Mouse (Mus musculus) left cerebral cortex, postnatal 10 days (tissue): Measurements from ENCODE around the gene Robo2. TPM values are rescaled to one million over a fixed set of nuclear protein-coding genes. Genes with fewer than 3 reads are reported as not detected.

Experiments
- DNase-seq, 2 experiments: peaks; one replicate each; pipeline ENCODE4 v3.0.0; 2021 to 2022; ENCODE audit warnings: low spot score in 2 of 2, mixed read lengths in 1 of 2; ENCODE audit errors: extremely low spot score in 1 of 2
- intact Hi-C: fragments of 180-260 bp; cut with DNase I; formaldehyde crosslinking; loops from one replicate; pipeline ENCODE4 v1.15.1; 2025
- total RNA-seq, 2 experiments: library from RNA; stranded (reverse); gene quantifications; 2 replicates each; pipeline ENCODE4 v1.2.3; 2021

Gene Robo2
- total RNA-seq, result 100 to 1,000 TPM; 243 to 245 TPM

DNA sequence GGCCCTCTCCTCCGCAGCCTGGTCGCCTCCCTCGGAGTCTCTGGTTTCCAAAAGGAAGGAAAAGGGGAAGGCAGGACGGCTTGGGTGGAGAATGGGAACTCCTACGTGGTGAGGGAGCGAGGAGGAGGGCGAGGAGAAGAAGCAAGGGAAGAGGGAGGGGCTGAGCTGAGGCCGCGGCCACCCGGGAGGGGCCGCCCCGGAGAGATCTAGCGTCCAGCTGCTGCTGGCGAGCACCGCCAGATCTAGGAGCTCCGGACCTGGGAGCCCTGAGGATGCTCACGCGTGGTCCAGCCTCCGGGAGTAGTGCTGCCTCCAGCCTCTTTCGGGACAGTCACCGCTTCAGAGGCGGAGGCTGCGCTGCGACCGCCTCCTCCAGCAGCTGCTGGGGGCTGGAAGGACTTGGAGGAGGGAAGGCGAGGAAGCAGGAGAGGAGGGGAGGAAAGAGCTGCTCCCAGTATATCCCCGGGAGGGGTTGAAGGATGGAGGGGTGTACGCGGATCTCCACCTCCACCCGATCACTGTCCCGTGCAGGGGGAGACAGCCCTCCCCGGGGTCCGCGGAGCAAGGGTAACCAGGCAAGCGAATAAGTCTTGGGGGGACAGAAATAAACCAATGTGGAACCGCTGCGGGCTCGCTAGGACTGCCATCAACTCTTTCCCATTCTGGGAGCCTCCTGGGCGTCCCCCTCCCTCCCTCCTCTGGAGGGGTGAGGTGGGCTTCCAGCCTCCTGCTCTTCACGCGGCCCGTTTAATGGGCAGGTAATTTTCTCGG lies at the start of gene Robo2:
Gene Robo2 (minus strand): TSS at position 345 of the 771 bp plus-strand sequence.
- peak in 1 of 2 experiments; percentile 72 for DNase-seq
- intact Hi-C loops, result loop anchor here (5.0 to 10.0 kb wide), 4 partner anchors 354 to 1414 kb away; no protein-coding TSS in a partner anchor

DNA sequence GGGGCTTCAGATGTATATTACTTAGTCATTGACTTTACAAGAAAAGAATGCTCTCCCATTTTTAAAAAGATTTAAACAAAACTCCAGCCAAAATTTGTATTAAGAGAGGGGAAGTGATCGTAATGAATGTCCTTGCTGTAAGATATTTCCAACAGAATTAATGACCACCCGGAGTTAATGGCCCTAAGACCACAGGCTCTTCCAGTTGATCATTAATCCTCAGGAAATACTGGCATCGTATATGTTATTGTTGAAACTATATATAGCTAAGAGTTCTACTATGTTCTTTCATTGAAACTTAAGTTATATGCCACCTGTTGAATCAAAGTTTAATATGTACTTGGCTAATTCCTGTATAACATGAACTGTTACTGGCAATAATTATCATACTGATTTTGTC lies 46.5 kb upstream of the Robo2 start:
- intact Hi-C loops, result no loop called here
- no peak for DNase-seq

DNA sequence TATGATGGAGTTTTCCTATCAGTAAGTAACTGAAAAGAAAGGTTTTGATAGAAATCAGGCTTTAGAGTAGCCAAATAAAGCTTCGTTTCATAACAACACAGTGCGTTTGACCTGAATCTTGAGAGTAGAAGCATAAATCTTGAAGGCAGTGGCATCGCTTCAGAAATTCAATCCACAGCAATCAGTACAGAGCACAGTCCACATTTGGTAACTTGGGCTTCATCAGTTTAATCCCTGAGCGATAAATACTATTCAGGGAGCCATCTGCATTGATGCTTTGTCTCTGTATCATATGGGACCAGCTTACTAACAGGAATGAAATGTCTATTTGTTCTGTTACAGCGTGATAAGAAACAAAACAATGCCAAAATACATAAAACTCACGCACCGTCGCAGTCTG lies 46.1 kb upstream of the Robo2 start:
- intact Hi-C loops, result no loop called here
- DNase-seq, result no peak

DNA sequence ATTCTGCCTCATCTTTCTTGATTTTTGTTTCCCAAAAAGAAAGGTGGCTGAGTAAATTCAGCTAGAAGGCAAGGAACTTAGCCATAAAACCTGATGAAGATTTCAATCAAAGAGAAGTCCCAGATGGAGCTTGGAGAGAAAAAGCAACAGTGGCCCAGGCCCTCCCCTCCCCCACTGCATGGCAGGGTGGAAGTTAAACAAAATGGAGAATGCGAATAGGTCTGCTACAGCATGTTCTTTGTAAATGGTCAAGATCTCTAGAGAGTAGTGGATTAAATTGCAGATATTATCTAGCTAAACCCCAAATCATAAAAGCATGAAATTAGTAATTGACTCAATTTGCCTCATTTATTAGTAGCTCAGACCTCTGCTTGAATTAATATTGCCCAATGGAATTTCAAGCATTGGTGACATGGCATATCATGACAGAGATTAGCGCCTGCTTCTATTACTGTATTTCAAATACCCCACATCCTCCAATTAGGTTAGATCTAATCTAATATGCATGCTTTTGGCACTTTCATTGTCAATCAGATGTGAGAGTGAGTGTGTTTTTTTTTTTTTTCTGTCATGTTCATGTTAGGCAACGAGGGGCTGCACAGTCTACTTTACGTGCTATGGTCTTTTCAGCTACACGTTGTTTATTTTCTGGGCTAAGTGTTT lies 45.3 kb upstream of the Robo2 start:
- DNase-seq, result no peak
- intact Hi-C loops, result no loop called here

DNA sequence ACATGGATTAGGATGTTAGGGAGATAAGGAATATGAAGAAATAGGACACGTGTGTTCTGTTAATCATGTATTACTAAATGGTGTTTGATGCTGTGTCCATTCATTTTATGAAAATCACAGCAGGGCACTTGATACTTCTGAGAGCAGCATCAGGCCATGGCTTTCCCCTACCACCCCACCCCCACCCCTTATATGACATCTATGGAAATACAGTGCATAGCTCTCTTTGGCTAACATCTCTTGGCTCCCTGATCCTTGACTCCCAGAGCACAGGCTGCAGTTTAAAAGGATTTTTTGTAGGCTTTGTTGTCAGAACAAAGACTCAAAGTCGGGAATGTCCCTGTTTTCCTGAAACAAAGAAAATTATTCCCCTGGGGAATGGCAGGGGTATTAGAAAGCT lies 43.6 kb upstream of the Robo2 start:
- no peak for DNase-seq
- intact Hi-C loops, result no loop called here

DNA sequence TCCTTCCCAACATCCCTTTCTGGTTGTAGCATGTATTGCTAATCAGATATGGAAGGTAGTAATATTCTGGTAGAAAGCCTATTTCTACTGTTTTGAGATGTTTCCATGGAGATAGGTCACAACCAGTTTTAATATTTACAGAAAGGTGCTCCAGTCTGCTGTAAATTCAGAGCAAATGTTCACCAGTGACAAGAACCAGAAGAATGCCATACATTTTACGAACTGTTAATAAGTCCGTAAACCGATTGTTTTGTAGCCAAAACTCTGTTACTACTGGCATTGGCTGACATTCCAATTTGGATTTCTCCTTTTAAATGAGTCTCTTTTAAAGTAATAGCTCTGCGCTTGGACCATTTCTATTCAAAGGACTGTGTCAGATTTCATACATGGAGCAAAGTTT lies 36.4 kb upstream of the Robo2 start:
- DNase-seq, result no peak
- intact Hi-C loops, result no loop called here

DNA sequence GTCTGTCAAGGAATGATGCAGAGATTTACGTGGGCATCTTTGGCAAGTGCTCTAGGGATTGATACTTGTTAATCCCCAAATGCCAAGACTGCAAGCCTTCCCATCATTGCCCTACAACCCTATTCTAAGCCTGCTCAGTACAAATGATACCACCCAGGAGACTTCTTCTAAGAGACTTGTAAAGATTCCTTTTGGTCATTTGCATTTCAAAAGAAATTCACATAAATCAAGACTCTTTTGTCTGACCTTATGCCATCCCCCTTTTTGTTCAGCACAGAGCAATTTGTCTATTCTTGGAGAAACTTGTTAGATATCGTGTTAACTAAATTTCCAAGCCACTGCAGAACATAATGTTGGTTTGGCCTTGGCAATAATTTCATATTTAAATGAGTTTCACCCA lies 15.4 kb upstream of the Robo2 start:
- no peak for DNase-seq
- intact Hi-C loops, result no loop called here

DNA sequence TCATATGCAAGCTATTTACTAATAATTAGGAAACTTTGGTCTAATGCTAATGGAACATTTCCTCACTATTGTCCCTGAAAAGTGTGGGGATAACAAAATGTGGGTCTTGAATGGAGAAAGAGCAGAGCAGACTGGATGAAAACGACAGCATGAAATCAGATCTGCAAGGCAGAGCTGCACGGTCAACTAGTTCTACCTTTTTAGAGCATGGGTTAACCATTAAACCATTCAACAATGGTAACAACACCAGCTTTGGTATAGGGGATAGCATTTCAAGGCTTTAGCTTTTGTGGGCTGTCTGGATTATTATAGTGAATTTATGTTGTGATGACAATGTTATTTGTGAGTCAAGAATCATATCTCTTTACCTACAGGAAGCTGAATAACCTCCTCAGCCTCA lies 8.7 kb upstream of the Robo2 start:
- intact Hi-C loops, result no loop called here
- DNase-seq, result no peak

DNA sequence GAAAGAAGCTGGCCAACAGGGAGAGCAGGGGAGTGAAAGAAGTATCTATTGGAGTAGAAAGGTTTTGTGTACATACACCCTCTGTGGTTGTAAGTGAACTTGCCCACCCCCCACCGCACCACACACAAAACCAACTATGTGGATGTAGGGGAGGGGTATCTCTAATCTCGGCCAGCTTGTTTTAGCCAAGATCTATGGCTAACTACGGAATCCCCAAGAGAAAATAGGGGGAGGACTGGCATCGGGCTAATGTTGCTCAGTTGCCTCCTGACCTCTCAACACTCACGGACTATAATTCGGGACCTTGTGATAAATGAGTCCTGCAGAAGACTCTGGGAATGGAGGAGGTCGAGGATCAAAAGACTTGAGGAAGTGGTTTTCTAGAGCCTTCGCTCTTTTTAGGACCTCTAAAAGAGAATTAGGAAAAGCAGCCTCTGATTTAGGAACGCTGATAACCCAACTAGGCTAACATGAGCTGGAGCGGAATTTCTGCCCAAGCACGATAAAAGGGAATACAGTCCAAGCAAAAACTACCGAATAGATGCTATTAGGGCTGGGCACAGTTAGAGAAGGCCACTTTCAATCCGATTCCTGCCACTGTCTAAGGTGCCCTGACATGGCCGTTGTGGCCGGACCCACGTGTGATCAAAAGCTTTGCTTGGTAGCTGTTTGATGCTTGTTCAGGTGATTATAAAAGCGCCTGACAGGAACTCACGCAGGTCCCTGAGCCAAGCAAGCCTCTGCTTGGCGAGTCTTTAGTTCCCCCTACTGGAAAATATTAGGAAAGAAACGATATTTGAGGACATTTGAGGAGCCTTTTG lies 1.1 kb upstream of the Robo2 start:
- DNase-seq, result peak in 1 of 2 experiments; percentile 27
- intact Hi-C loops, result loop anchor here (5.0 to 10.0 kb wide), 4 partner anchors 355 to 1415 kb away; no protein-coding TSS in a partner anchor

DNA sequence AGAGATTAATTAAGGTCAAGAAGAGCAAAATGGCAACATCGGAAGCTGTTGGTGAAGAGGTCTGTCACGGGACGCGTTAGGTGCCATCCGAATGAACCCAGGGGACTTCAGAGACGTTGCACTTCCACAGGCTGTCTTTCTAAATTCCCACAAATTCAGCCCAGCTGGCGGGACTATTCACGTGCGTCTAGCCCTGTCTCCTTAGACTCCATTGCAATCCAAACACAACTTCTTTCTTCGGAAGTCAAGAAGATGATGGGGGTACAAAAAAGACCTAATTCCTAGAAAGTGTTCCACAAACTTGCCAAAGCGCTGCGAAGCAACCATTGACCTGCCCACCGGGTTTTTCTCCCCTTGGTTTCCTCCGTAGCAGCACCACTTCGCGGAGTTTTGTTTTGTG lies 604 bp downstream of the Robo2 start:
- intact Hi-C loops, result loop anchor here (5.0 to 10.0 kb wide), 4 partner anchors 354 to 1414 kb away; no protein-coding TSS in a partner anchor
- DNase-seq, result peak in 1 of 2 experiments; percentile 25

DNA sequence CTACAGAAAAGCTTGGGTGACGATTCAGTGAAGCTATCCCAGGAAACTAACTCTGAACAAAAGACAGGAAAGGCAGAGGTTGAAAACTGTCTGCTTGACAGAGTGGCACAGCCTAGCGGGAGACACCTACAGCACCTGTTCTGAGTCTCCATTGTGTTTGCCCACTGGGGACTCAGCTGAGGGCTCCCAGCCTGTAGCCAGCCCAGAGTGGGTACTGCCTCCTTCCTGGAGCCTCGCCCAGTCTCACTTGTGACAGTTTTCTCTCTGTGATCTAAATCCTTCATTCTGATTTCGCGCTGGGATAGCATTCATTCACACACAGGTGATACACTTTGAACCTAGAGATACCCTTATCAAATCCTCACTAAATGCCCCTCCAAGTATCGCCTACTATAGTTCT lies 1.5 kb downstream of the Robo2 start:
- intact Hi-C loops, result loop anchor here (5.0 to 10.0 kb wide), 4 partner anchors 353 to 1413 kb away; no protein-coding TSS in a partner anchor
- peak in 1 of 2 experiments; percentile 52 for DNase-seq

DNA sequence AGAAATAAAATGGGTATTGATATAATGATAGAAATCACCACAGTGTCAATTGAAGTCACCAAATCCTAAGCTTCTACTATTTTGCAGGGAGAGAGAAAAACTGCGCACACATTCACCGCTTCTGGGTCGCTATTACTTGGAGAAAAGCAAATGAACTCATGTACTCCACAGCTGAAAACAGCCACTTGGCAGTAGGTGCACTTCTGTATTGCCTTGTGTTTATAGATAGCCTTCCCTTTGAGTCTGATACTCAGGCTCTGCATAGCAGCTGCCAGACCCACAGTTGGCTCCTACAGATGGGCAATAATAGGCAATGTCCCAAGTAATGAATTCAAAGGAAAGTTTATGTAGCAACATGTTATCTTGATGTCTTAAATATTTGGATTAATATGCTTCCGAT lies 2.1 kb downstream of the Robo2 start:
- intact Hi-C loops, result no loop called here

DNA sequence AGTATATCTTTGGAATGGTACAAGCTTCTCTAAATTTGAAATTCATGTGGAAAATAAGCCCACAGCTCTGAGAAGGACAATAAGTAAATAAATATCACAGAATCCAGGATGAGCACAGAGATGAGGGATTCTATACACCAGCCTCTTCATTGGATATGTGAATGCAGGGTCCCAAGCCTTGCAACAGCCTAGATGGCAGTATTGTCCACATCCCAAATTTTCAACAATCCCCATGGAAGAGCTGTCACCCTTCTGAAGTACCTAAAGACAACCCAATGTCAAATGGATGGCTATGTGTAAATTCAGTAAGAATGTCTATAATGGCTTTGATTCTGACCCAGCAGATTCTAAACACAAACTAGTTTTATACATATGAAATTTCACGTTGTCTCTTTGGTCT lies 3.1 kb downstream of the Robo2 start:
- DNase-seq, result no peak
- intact Hi-C loops, result no loop called here

More for the DNA sequence above, 2.1 kb downstream of the Robo2 start:
- DNase-seq, result no peak

DNA sequence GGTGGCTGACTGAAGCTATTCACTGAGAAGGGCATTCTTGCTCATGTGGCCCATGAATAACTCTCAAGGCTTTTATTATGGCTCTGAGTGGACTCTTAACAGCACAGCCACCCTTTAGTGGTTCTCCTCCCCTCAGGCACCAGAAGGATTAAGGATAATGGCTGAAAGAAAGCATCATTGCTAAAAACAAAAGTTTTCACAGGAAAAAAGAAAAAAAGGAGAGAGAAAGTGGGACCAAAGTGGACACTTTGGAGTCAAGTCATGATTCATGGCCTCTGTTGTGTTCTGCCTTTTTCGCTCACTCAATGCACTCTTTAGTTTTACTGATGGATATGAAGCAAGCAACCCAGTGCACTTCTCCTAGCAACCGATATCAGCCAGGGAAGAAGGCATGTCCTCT lies 14.3 kb downstream of the Robo2 start:
- no peak for DNase-seq
- intact Hi-C loops, result no loop called here

DNA sequence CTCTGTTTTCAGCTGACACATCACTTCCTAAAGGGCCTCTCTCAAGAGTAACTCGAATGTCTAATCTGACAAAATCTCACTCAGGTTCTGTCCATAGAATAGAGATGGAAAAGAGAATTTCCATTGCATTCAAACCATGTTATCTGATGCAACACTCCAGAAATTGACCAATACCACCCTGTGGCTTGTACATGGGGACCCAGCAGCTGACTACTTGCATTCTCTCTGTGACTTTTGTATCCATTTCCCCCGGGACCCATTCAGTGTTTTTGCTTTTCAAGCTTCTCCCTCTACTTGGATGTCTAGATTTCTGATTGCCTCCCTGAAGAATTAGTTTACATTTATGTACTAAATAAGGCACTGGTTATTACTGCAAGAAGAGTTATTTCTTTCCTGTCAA lies 15.9 kb downstream of the Robo2 start:
- DNase-seq, result no peak
- intact Hi-C loops, result no loop called here

DNA sequence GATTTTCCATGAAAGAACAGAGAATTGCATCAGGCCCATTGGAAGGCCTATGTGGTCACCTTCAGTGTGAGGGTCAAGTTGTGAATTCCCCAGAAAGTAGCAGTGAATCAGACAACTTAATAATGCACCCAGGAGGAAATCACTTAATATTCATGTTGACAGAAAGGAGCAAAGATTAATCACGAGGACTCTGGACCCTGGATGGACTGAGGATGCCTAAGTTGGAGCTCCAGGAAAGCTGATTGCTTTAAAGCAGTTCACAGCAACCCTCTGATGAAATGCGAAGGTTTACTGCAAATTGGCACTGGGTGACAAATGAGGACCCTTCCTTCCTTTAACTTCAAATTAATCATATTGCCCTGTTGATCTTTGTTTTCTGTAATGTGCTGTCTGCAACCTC lies 32.2 kb downstream of the Robo2 start:
- no peak for DNase-seq
- intact Hi-C loops, result no loop called here

DNA sequence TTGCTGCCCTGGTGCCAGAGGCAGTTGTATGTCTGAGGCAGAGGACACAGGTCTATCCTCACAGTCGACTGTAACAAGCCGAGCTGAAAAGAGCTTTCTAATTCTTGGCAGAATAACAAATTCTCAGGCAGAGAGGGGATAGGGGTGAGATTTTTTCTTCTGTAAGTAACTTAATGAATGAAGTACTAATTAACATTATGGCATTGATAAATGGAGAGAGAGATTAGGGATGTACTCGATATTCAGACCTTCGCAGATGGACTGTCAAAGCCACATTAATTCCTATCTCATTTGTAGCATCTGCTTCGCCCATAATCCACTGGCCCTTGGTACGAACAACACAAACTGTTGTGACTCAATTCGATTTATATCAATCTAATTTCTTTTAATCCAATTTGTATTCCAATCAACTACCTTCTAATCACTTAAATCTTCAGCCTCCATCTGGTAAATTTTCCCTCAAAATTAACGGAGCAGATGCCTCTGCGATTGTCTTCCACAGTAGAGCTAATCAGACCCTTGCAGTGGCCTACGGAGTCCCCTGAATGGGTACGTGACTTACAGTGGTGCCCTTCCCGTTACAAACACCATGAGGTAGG lies 36.2 kb downstream of the Robo2 start:
- no peak for DNase-seq
- intact Hi-C loops, result no loop called here

DNA sequence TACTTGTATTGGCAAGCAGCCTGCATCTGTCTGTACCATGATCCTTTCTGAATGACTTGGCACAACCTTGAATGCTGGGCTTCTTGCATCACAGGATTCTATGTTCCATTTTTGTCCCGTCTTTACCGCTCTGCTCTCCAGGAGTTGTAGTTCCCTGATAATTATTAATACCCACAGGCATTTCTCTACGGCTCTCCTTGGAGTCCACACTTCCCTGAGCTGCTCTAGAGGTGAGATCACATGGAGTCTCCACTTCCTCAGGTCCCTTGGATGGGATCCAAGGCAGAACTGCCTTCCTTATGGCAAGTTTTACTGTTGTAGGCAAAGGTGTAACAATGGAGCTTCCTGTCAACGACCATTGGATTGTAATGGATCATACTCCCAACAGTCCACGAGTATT lies 37.1 kb downstream of the Robo2 start:
- DNase-seq, result no peak
- intact Hi-C loops, result no loop called here

DNA sequence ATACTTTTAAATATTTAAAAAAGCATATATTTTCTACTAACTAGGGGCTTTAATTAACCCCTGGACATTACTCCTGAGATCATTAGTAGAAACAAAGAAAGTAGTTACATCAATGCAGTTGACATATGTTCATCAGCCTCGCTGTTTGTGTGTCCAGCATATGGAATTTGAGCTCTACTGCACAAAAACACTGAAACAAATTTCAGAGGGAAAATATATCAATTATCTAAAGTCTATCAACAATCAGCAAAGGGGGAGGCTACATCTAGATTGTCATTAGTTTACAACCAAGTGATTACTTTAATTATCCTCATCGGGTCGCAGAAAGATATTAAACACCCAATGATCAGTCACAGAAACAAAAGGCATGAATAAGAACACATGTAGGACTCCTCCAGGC lies 38.2 kb downstream of the Robo2 start:
- intact Hi-C loops, result no loop called here
- DNase-seq, result no peak
